Mouse (Mus musculus): ENCODE measurements around the gene Gm6592. TPM values are rescaled to one million over a fixed set of nuclear protein-coding genes. Genes with fewer than 3 reads are reported as not detected.

The Gm6592 gene
- polyA plus RNA-seq, 1 experiment from 2014 or later = not detected

Other genes starting within 250 kb of the Gm6592 start
- gene Ssxb8, start 153.2 kb upstream of the Gm6592 start, polyA plus RNA-seq (2015; fragmentation: Nextera tagmentation; extraction: Ambion mirVana) = not detected in 2 replicates
- gene Ssx9, start 95.6 kb upstream of the Gm6592 start, polyA plus RNA-seq (2015; fragmentation: Nextera tagmentation; extraction: Ambion mirVana) = not detected in 2 replicates
- gene Ssxb5, start 40.3 kb upstream of the Gm6592 start, polyA plus RNA-seq (2015; fragmentation: Nextera tagmentation; extraction: Ambion mirVana) = not detected in 2 replicates
- not detected in 2 replicates for gene Gm5751, start 30.3 kb downstream of the Gm6592 start, polyA plus RNA-seq (2015; fragmentation: Nextera tagmentation; extraction: Ambion mirVana)
- gene B630019K06Rik, start 48.4 kb downstream of the Gm6592 start, polyA plus RNA-seq (2015; fragmentation: Nextera tagmentation; extraction: Ambion mirVana) = 3.9 and 4.1 TPM in 2 replicates
- gene Fthl17b, start 119.0 kb downstream of the Gm6592 start, polyA plus RNA-seq (2015; fragmentation: Nextera tagmentation; extraction: Ambion mirVana) = not detected in 2 replicates
- gene Fthl17c, start 132.6 kb downstream of the Gm6592 start, polyA plus RNA-seq (2015; fragmentation: Nextera tagmentation; extraction: Ambion mirVana) = not detected in 2 replicates
- not detected in 2 replicates for gene Fthl17d, start 142.8 kb downstream of the Gm6592 start, polyA plus RNA-seq (2015; fragmentation: Nextera tagmentation; extraction: Ambion mirVana)
- not detected in 2 replicates for gene Fthl17e, start 189.5 kb downstream of the Gm6592 start, polyA plus RNA-seq (2015; fragmentation: Nextera tagmentation; extraction: Ambion mirVana)
- gene Fthl17f, start 219.0 kb downstream of the Gm6592 start, polyA plus RNA-seq (2015; fragmentation: Nextera tagmentation; extraction: Ambion mirVana) = not detected in 2 replicates